Mouse (Mus musculus) MEL (cell line): ENCODE results near the gene Parp16.

Experiments used
- CTCF ChIP-seq, 3 experiments: IDR thresholded peaks in 2 of 3; conservative IDR thresholded peaks in 1 of 3; 2 replicates each; pipeline ENCODE4 v1.5.1; 2011 to 2012; ENCODE audit warnings: low read length in 3 of 3, low read depth in 2 of 3, mild to moderate bottlenecking in 2 of 3, improper control_type of control experiment in 1 of 3, inconsistent platforms in 1 of 3, mixed read lengths in 1 of 3, moderate library complexity in 1 of 3; ENCODE audit not compliant: control insufficient read depth in 1 of 3, insufficient read depth in 1 of 3, poor library complexity in 1 of 3, severe bottlenecking in 1 of 3
- GATA1 ChIP-seq: IDR thresholded peaks from 2 replicates; pipeline ENCODE4 v1.6.1; 2011; ENCODE audit warnings: low read depth, low read length, improper control_type of control experiment
- MAFK ChIP-seq: IDR thresholded peaks from 2 replicates; pipeline ENCODE4 v1.6.1; 2011; ENCODE audit warnings: low read depth, mild to moderate bottlenecking, low read length, improper control_type of control experiment, borderline replicate concordance
- POLR2A ChIP-seq, 2 experiments: IDR thresholded peaks; 2 replicates each; pipeline ENCODE4 v1.6.1; 2011 to 2012; ENCODE audit warnings: low read length in 2 of 2, mild to moderate bottlenecking in 2 of 2, control low read depth in 1 of 2, improper control_type of control experiment in 1 of 2, low read depth in 1 of 2, moderate library complexity in 1 of 2; ENCODE audit not compliant: control insufficient read depth in 1 of 2, insufficient read depth in 1 of 2, poor library complexity in 1 of 2
- USF1 ChIP-seq: IDR thresholded peaks from 2 replicates; pipeline ENCODE4 v1.6.1; 2014; ENCODE audit warnings: low read depth, mild to moderate bottlenecking, inconsistent platforms, low read length, improper control_type of control experiment, moderate library complexity
- ZC3H11A ChIP-seq: IDR thresholded peaks from 2 replicates; pipeline ENCODE4 v1.6.1; 2012; ENCODE audit warnings: low read depth, mild to moderate bottlenecking, inconsistent platforms, low read length, improper control_type of control experiment

- TF ChIP-seq POLR2A (IDR thresholded peaks at IDR 0.05; ENCODE audit: control insufficient read depth in 1 of 2, insufficient read depth in 1 of 2, low read depth in 1 of 2, low read length in 2 of 2, poor library complexity in 1 of 2) (no peak; a peak in 1 of 4 replicates), USF1 (no peak), MAFK (no peak), CTCF (IDR thresholded peaks at IDR 0.05 in 2 of 3, conservative IDR thresholded peaks at IDR 0.05 in 1 of 3; ENCODE audit: control insufficient read depth in 1 of 3, insufficient read depth in 1 of 3, low read depth in 2 of 3, low read length in 3 of 3, poor library complexity in 1 of 3, severe bottlenecking in 1 of 3) (no peak), ZC3H11A (no peak), GATA1 (no peak)
These were observed 7.1 kb downstream of the Parp16 start for GRCm38 (mm10) chr9:65202165-65202754.
